Comparison of ENCODE assay signal across 19 mouse cellular contexts in the genomic region with DNA sequence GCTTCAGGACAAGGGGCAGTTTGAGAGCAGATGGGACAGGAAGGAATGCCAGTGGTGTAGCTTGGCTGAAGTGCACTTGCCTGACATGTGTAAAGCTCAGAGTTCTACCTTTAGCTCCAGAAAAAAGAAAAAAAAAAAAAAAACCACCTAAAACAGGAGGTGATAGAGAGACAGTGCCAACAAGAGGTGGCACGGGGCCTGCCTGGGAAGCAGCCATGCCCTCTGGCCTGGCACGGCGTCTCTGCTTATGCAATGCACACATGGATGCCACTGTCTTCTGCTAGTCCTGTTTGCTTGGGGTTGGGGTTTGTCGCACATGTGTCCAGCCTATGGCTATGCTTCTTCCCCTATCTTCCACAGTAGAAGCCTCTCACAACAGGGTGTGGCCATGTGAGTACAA. TPM values are rescaled to one million over a fixed set of nuclear protein-coding genes. Genes with fewer than 3 reads are reported as not detected.
DNase-seq lines count a peak whose midpoint lies in the region; ATAC-seq and TF ChIP-seq lines count a peak whose summit lies in the region.
"Had no signal": no experiment of that assay in that cellular context is flagged by ENCODE, and none has a peak within 500 bp of the region (broad histone marks: within the 10 kb centered on the region; RNA-seq: fewer than 3 reads in every experiment).

No protein-coding gene starts in this region.

- peak; percentile 69 for DNase-seq in adrenal gland, postnatal 10 days
- no peak for DNase-seq in adrenal gland, postnatal 4 days (ENCODE audit: low spot score in 2 of 2)
- DNase-seq in heart, adult 2 months, result peak; percentile 60 to 61
- DNase-seq in adipocyte (ENCODE audit: low spot score), result peak; percentile 55
- DNase-seq in cerebellum, adult 9-10 months, result peak; percentile 80
- DNase-seq in gastrocnemius, postnatal 36 days, result no peak
- no peak for DNase-seq in gastrocnemius, postnatal 4 days (ENCODE audit: low spot score in 2 of 2)
- DNase-seq: liver, embryonic 13.5 days; lung, embryonic 14.5 days; lung, postnatal 36 days; right cerebral cortex, postnatal 4 days; thymus, adult 2 months had no signal

- H3K4me1 ChIP-seq in heart, adult 2 months (ENCODE audit: control insufficient read depth, insufficient read depth, low read length), result peaks cover 6% of the 10 kb centered on the region
- H3K4me1 ChIP-seq in heart, embryonic 12.5 days (replicated peaks), result peaks cover 17% of the 10 kb centered on the region

- no peaks in the 10 kb centered on the region for H3K27me3 ChIP-seq in heart, adult 2 months (ENCODE audit: control insufficient read depth, insufficient read depth, low read length)
- H3K27me3 ChIP-seq in heart, embryonic 12.5 days (replicated peaks), result no peaks in the 10 kb centered on the region
- H3K27me3 ChIP-seq: intestine, embryonic 15.5 days had no signal

- H3K27ac ChIP-seq in heart, adult 2 months, result peak overlapping the region; percentile 26; the same call in 1 of the 2 replicates
- H3K27ac ChIP-seq in heart, embryonic 12.5 days (ENCODE audit: poor library complexity, severe bottlenecking), result no peak overlapping the region
- H3K27ac ChIP-seq: embryonic facial prominence, embryonic 13.5 days; hindbrain, embryonic 15.5 days; intestine, embryonic 15.5 days; liver, embryonic 13.5 days had no signal

- H3K4me2 ChIP-seq in heart, embryonic 12.5 days, result no peak overlapping the region
- H3K4me2 ChIP-seq: embryonic facial prominence, embryonic 13.5 days; hindbrain, embryonic 15.5 days; intestine, embryonic 15.5 days; liver, embryonic 13.5 days; lung, embryonic 14.5 days had no signal

- TF ChIP-seq POLR2A in heart, adult 2 months (IDR thresholded peaks at IDR 0.05; ENCODE audit: insufficient read depth, low read depth, low read length), result no peak

- TF ChIP-seq CTCF in heart, adult 2 months (IDR thresholded peaks at IDR 0.05), result no peak

- no peaks in the 10 kb centered on the region; the same call in 1 of the 2 replicates for H3K9me3 ChIP-seq in heart, embryonic 12.5 days (replicated peaks)
- H3K9me3 ChIP-seq: hindbrain, embryonic 15.5 days; intestine, embryonic 15.5 days; liver, embryonic 13.5 days had no signal

- H3K4me3 ChIP-seq in heart, adult 2 months, result no peak overlapping the region
- no peak overlapping the region for H3K4me3 ChIP-seq in heart, embryonic 12.5 days
- H3K4me3 ChIP-seq: embryonic facial prominence, embryonic 13.5 days; hindbrain, embryonic 15.5 days; intestine, embryonic 15.5 days; liver, embryonic 13.5 days had no signal

- H3K36me3 ChIP-seq in heart, adult 2 months (ENCODE audit: control insufficient read depth, insufficient read depth, low read length), result peaks cover 5% of the 10 kb centered on the region
- H3K36me3 ChIP-seq in heart, embryonic 12.5 days, result no peaks in the 10 kb centered on the region
- H3K36me3 ChIP-seq: embryonic facial prominence, embryonic 13.5 days; hindbrain, embryonic 15.5 days; intestine, embryonic 15.5 days; liver, embryonic 13.5 days had no signal

- peak; percentile 56; the same call in 1 of the 2 replicates for TF ChIP-seq EP300 in heart, adult 2 months (IDR thresholded peaks at IDR 0.05; ENCODE audit: insufficient read depth, low read depth, low read length)

- no peaks in the 10 kb centered on the region; the same call in 1 of the 2 replicates for H3K79me2 ChIP-seq in heart, adult 2 months (replicated peaks; ENCODE audit: control insufficient read depth, insufficient read depth, low read length)

- WGBS in heart, adult 2 months, result 70% methylated on average over 4 of the region's 4 CpGs
- 94% methylated on average over 4 of the region's 4 CpGs for WGBS in heart, embryonic 12.5 days

- H3K9ac ChIP-seq in heart, adult 2 months (ENCODE audit: low read depth, low read length), result no peak overlapping the region
- H3K9ac ChIP-seq in heart, embryonic 12.5 days, result no peak overlapping the region
- H3K9ac ChIP-seq: embryonic facial prominence, embryonic 13.5 days; hindbrain, embryonic 15.5 days; intestine, embryonic 15.5 days; liver, embryonic 13.5 days; lung, embryonic 14.5 days had no signal

- intact Hi-C loops in heart, adult 2 months (cut with DNase I), result loop anchor here (5.0 kb wide), 2 partner anchors 95 to 160 kb away; a partner anchor contains a TSS
- intact Hi-C loops in gastrocnemius, postnatal 36 days (cut with DNase I), result loop anchor here (5.0 kb wide), 3 partner anchors 95 to 285 kb away; a partner anchor contains a TSS

- no peak for ATAC-seq in heart, embryonic 12.5 days (ENCODE audit: insufficient number of reproducible peaks, low FRiP score)
- ATAC-seq: CD4-positive, CD25-positive, alpha-beta regulatory T cell, adult 4 months; forebrain, embryonic 14.5 days; intestine, embryonic 15.5 days; midbrain, embryonic 16.5 days had no signal

RNA-seq across cellular contexts. Expression of a gene that starts 2.6 kb away (rescaled TPM):
- total RNA-seq in adrenal gland, postnatal 10 days (2021), result 10 to 100 TPM; 29.1 to 36.5 TPM
- 10 to 100 TPM; 47.6 to 52.7 TPM for total RNA-seq in adrenal gland, postnatal 4 days (2021)
- 10 to 100 TPM; 42.9 to 45.4 TPM for total RNA-seq in heart, adult 2 months (2021)
- 27.0 and 40.5 TPM in 2 replicates for polyA plus RNA-seq in heart, adult 2 months (2012; rRNA removed)
- polyA plus RNA-seq in heart, embryonic 12.5 days (2016; fragmentation: Nextera tagmentation; extraction: Ambion mirVana), result 32.8 and 36.0 TPM in 2 replicates
- 1 to 10 TPM; 4.9 to 5.2 TPM for total RNA-seq in gastrocnemius, postnatal 36 days (2021)
- total RNA-seq in gastrocnemius, postnatal 4 days (2021), result 10 to 100 TPM; 24.2 to 27.5 TPM

Comparison
In these comparisons a context has a peak if more than half of its experiments do, and no peak if none do; other contexts are left out.
1. DNase-seq: peak in adrenal gland, postnatal 10 days (single experiment), heart, adult 2 months (2 of 2), adipocyte (single experiment) and cerebellum, adult 9-10 months (single experiment); none in adrenal gland, postnatal 4 days (0 of 2), gastrocnemius, postnatal 36 days (0 of 2) and gastrocnemius, postnatal 4 days (0 of 2).
2. RNA of a gene that starts 2.6 kb away (total RNA-seq): 47.6 to 52.7 TPM in adrenal gland, postnatal 4 days, 42.9 to 45.4 TPM in heart, adult 2 months, 29.1 to 36.5 TPM in adrenal gland, postnatal 10 days and 24.2 to 27.5 TPM in gastrocnemius, postnatal 4 days; 4.9 to 5.2 TPM in gastrocnemius, postnatal 36 days; every median in the first group is over 4 times any median in the second.